Mouse (Mus musculus): ENCODE data around the gene Ube2d3. TPM values are rescaled to one million over a fixed set of nuclear protein-coding genes. Genes with fewer than 3 reads are reported as not detected.

The Ube2d3 gene
- polyA plus RNA-seq, 1 experiment from 2014 or later: 512 TPM

Other genes starting within 250 kb of the Ube2d3 start
- 30.8 and 31.3 TPM in 2 replicates for gene Cenpe, start 225.6 kb upstream of the Ube2d3 start, polyA plus RNA-seq (2015; fragmentation: Nextera tagmentation; extraction: Ambion mirVana)
- gene Bdh2, start 156.9 kb upstream of the Ube2d3 start, polyA plus RNA-seq (2015; fragmentation: Nextera tagmentation; extraction: Ambion mirVana): 25.5 and 26.8 TPM in 2 replicates
- 2.5 and 6.3 TPM in 2 replicates for gene Slc9b2, start 130.4 kb upstream of the Ube2d3 start, polyA plus RNA-seq (2015; fragmentation: Nextera tagmentation; extraction: Ambion mirVana)
- 0.42 TPM in 1 of 2 replicates, not detected in the other for gene Slc9b1, start 90.1 kb upstream of the Ube2d3 start, polyA plus RNA-seq (2015; fragmentation: Nextera tagmentation; extraction: Ambion mirVana)
- 68.8 and 77.6 TPM in 2 replicates for gene Cisd2, start 14.2 kb upstream of the Ube2d3 start, polyA plus RNA-seq (2015; fragmentation: Nextera tagmentation; extraction: Ambion mirVana)
- gene Manba, start 47.5 kb downstream of the Ube2d3 start, polyA plus RNA-seq (2015; fragmentation: Nextera tagmentation; extraction: Ambion mirVana): 24.2 and 27.3 TPM in 2 replicates